Mouse (Mus musculus) testis, adult 2 months (tissue): ENCODE data around the gene Fam20a.

Experiments
- CTCF ChIP-seq: fragments of 200-500 bp; IDR thresholded peaks from 2 replicates; pipeline ENCODE4 v1.5.1; 2012; ENCODE audit warnings: low read depth, mild to moderate bottlenecking, inconsistent platforms, low read length, moderate library complexity; ENCODE audit not compliant: control insufficient read depth, insufficient read depth, insufficient replicate concordance
- POLR2A ChIP-seq: fragments of 200-500 bp; IDR thresholded peaks from 2 replicates; pipeline ENCODE4 v1.6.1; 2012; ENCODE audit warnings: low read depth, mild to moderate bottlenecking, inconsistent platforms, low read length, moderate library complexity; ENCODE audit not compliant: control insufficient read depth

GRCm38 (mm10) chr11:109680934-109681333 is 41.1 kb downstream of the Fam20a start:
- TF ChIP-seq POLR2A (no peak), CTCF (no peak)
